Mouse (Mus musculus) midbrain, embryonic 13.5 days (tissue): Measurements from ENCODE around the gene Slc29a3. TPM values are rescaled to one million over a fixed set of nuclear protein-coding genes. Genes with fewer than 3 reads are reported as not detected.
A peak's percentile ranks its signal among the peaks of the same experiment; 100 is the strongest.

Source experiments
- ATAC-seq: fragments of 200-750 bp; cut with Nextera tagmentation; 2 replicates; pipeline ENCODE4 v1.8.0; 2017; ENCODE audit warnings: mild to moderate bottlenecking, moderate TSS enrichment, moderate library complexity
- H3K27ac ChIP-seq: fragments of 300-500 bp; sonication (generic); 2 replicates; pipeline ENCODE4 v1.5.1; 2015; ENCODE audit warnings: inconsistent platforms, mild to moderate bottlenecking, moderate library complexity
- H3K27me3 ChIP-seq: fragments of 300-500 bp; sonication (generic); 2 replicates; pipeline ENCODE4 v1.6.1; 2015; ENCODE audit warnings: mild to moderate bottlenecking, inconsistent platforms
- H3K36me3 ChIP-seq: fragments of 300-500 bp; sonication (generic); 2 replicates; pipeline ENCODE4 v1.6.1; 2015; ENCODE audit warnings: mild to moderate bottlenecking, inconsistent platforms
- H3K4me1 ChIP-seq: fragments of 300-500 bp; sonication (generic); replicated peaks from 2 replicates; pipeline ENCODE4 v1.6.1; 2015; ENCODE audit warnings: inconsistent platforms
- H3K4me2 ChIP-seq: fragments of 300-500 bp; sonication (generic); replicated peaks from 2 replicates; pipeline ENCODE4 v1.6.1; 2015; ENCODE audit warnings: moderate library complexity, mild to moderate bottlenecking, inconsistent platforms
- H3K4me3 ChIP-seq: fragments of 300-500 bp; sonication (generic); replicated peaks from 2 replicates; pipeline ENCODE4 v1.5.1; 2015; ENCODE audit warnings: mild to moderate bottlenecking, inconsistent platforms
- H3K9ac ChIP-seq: fragments of 300-500 bp; sonication (generic); replicated peaks from 2 replicates; pipeline ENCODE4 v1.6.1; 2015; ENCODE audit warnings: mild to moderate bottlenecking, inconsistent platforms
- H3K9me3 ChIP-seq: fragments of 300-500 bp; sonication (generic); 2 replicates; pipeline ENCODE4 v1.6.1; 2016; ENCODE audit warnings: mild to moderate bottlenecking, inconsistent platforms
- WGBS: fragments of 180-500 bp; shearing (Covaris S2); methylation state at CpG from one replicate; pipeline ENCODE4 v1.1.7; 2015; 5-methylcytosine and 5-hydroxymethylcytosine counted together
- polyA plus RNA-seq: library from polyadenylated mRNA; unstranded; fragments of >200 nt; fragmentation: Nextera tagmentation; extraction: Ambion mirVana; gene quantifications from 2 replicates; pipeline ENCODE4 v1.2.1, GENCODE M21; 2015

Gene Slc29a3
- polyA plus RNA-seq, 1 experiment from 2014 or later = 10.3 TPM

GRCm38 (mm10) chr10:60792365-60792764, 39.8 kb upstream of the Slc29a3 start:
- Histone ChIP-seq H3K36me3 (no peaks in the 10 kb centered on the region), H3K4me2 (no peak overlapping the region), H3K4me1 (peaks cover 23% of the 10 kb centered on the region), H3K27ac (no peak overlapping the region), H3K9me3 (no peaks in the 10 kb centered on the region), H3K27me3 (peaks cover 9% of the 10 kb centered on the region; the same call in 1 of the 2 replicates), H3K9ac (no peak overlapping the region), H3K4me3 (no peak overlapping the region)
- 66% methylated on average over 10 of the region's 10 CpGs for WGBS
- ATAC-seq = no peak

DNA sequence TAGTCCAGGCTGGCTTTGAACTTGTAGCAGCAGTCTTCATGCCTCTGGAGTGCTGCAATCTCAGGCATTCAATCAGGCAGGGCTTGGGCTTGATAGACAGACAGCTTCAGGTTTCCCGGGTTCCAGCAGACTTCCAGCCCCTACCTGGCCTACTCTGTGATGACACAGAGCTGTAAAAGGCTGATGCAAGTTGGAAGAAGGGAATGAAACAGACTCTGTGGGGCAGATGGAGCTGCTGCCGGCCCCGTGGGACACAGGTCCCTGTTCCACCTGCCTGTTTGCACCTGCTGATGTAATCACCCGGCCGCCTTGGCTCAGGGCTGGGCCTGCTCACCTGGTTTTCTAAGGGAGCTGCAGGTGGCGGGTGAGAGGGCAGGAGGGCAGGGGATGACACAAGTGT, 38.3 kb upstream of the Slc29a3 start:
- H3K4me2 ChIP-seq = no peak overlapping the region
- H3K9ac ChIP-seq = no peak overlapping the region
- peaks cover 9% of the 10 kb centered on the region; the same call in 1 of the 2 replicates for H3K27me3 ChIP-seq
- H3K9me3 ChIP-seq = no peaks in the 10 kb centered on the region
- H3K4me3 ChIP-seq = no peak overlapping the region
- ATAC-seq = no peak
- 84% methylated on average over 6 of the region's 6 CpGs for WGBS
- H3K27ac ChIP-seq = no peak overlapping the region
- no peaks in the 10 kb centered on the region for H3K36me3 ChIP-seq
- peaks cover 25% of the 10 kb centered on the region for H3K4me1 ChIP-seq

DNA sequence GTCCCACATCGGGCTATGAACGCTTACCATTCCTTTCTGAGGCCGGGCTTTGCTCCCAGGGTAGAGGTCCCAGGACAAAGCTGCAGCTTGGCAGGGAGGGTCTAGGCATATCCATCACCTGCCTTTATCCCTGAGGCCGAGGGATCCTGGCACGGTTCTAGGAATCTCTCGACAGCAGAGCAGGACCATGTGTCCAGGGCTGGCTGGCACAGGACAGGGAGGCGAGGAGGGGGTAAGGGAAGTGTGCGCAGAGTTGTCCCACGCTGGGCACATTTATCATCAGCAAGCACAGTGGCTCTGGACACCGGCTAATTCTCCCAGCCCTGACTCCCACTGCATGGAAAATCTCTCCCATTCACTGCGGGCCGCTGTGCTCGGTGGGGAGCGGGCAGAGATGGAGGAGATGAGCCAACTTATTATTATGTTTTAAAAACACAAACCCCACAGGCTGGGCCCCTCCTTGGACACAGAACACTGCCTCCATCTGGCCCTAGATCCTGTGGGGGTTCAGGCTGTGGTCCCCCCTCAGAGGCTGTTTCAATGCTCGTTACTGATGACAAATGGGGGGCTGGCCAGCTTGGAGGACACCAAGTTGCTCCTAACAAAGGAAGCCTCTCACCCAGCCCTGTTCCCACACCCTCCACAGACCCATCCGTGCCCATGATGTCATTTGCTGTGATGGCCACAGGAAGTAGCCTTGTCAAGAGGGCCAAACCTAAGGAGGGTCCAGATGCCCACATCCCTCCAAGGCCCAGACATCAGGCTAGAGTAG, 34.9 kb upstream of the Slc29a3 start:
- WGBS = 83% methylated on average over 16 of the region's 16 CpGs
- no peak overlapping the region for H3K4me3 ChIP-seq
- no peaks in the 10 kb centered on the region for H3K9me3 ChIP-seq
- no peak for ATAC-seq
- H3K4me1 ChIP-seq = peaks cover 13% of the 10 kb centered on the region
- no peaks in the 10 kb centered on the region for H3K36me3 ChIP-seq
- no peak overlapping the region for H3K4me2 ChIP-seq
- H3K27ac ChIP-seq = no peak overlapping the region
- H3K9ac ChIP-seq = no peak overlapping the region
- H3K27me3 ChIP-seq = peaks cover 6% of the 10 kb centered on the region; the same call in 1 of the 2 replicates

DNA sequence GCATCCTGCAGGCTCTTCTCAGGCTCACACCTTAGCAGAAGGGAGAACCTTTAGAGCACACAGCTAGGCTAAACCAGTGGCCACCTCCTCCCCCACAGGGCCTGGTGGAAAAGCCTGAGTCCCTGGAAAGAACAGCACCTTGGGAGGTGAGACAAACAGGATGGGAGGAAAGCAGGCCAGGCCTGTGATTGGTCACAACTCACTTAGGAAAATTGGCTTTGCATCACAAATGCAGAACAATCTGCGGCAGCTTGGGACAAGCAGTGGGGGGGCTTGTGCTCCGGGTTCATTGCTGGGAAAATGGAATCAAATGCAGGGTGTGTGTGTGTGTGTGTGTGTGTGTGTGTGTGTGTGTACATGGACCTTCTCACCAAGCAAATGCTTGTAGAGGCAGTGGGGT, 31.0 kb upstream of the Slc29a3 start:
- ATAC-seq = no peak
- no peaks in the 10 kb centered on the region for H3K9me3 ChIP-seq
- H3K4me1 ChIP-seq = peaks cover 19% of the 10 kb centered on the region
- H3K36me3 ChIP-seq = no peaks in the 10 kb centered on the region
- peaks cover 16% of the 10 kb centered on the region for H3K27me3 ChIP-seq
- H3K4me3 ChIP-seq = no peak overlapping the region
- no peak overlapping the region for H3K4me2 ChIP-seq
- H3K27ac ChIP-seq = no peak overlapping the region
- WGBS = 29% methylated on average over 2 of the region's 2 CpGs
- H3K9ac ChIP-seq = no peak overlapping the region; the same call in 1 of the 2 replicates

- peaks cover 16% of the 10 kb centered on the region for H3K27me3 ChIP-seq
- peak; percentile 62 for ATAC-seq
Measured at GRCm38 (mm10) chr10:60779628-60780027, 27.0 kb upstream of the Slc29a3 start.

DNA sequence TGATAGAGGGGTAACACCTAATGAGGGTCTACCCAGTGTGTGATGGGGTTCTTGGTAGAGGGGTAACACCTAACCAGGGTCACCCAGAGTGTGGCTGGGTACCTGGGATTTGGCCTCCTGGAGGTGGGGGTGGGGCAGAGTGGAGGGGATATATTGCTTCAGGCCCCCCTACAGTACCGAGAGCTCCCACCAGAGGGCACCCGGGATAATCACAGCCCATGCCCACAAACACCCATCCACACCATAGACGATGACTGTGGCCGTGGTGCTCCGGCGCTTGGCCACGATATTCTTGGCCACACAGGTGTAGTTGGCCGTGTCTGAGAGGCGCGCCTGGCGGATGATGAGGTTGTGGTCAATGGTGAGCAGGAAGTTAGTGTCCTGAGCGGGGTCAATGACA, 25.9 kb upstream of the Slc29a3 start:
- no peaks in the 10 kb centered on the region; the same call in 1 of the 2 replicates for H3K36me3 ChIP-seq
- H3K4me2 ChIP-seq = no peak overlapping the region
- 71% methylated on average over 12 of the region's 12 CpGs for WGBS
- peaks cover 16% of the 10 kb centered on the region for H3K27me3 ChIP-seq
- H3K27ac ChIP-seq = no peak overlapping the region
- no peak overlapping the region for H3K9ac ChIP-seq
- peaks cover 10% of the 10 kb centered on the region for H3K4me1 ChIP-seq
- no peak overlapping the region for H3K4me3 ChIP-seq
- no peaks in the 10 kb centered on the region for H3K9me3 ChIP-seq
- ATAC-seq = peak; percentile 57

More at GRCm38 (mm10) chr10:60779628-60780027, 27.0 kb upstream of the Slc29a3 start:
- H3K4me1 ChIP-seq = peaks cover 12% of the 10 kb centered on the region
- no peak overlapping the region for H3K4me3 ChIP-seq
- 18% methylated on average over 9 of the region's 9 CpGs for WGBS
- no peaks in the 10 kb centered on the region for H3K9me3 ChIP-seq
- no peaks in the 10 kb centered on the region; the same call in 1 of the 2 replicates for H3K36me3 ChIP-seq
- no peak overlapping the region for H3K27ac ChIP-seq
- no peak overlapping the region for H3K9ac ChIP-seq
- peak overlapping the region; percentile 38 for H3K4me2 ChIP-seq

GRCm38 (mm10) chr10:60775473-60775872, 22.9 kb upstream of the Slc29a3 start:
- Histone ChIP-seq H3K4me2 (no peak overlapping the region), H3K27me3 (peaks cover 4% of the 10 kb centered on the region; the same call in 1 of the 2 replicates)
- 75% methylated on average over 6 of the region's 6 CpGs for WGBS

GRCm38 (mm10) chr10:60774616-60775015, 22.0 kb upstream of the Slc29a3 start:
- Histone ChIP-seq H3K9ac (no peak overlapping the region), H3K36me3 (no peaks in the 10 kb centered on the region; the same call in 1 of the 2 replicates), H3K27me3 (no peaks in the 10 kb centered on the region), H3K27ac (no peak overlapping the region), H3K4me2 (no peak overlapping the region), H3K4me1 (no peaks in the 10 kb centered on the region), H3K4me3 (no peak overlapping the region), H3K9me3 (no peaks in the 10 kb centered on the region)
- no peak for ATAC-seq
- 93% methylated on average over 13 of the region's 13 CpGs for WGBS

More at GRCm38 (mm10) chr10:60775473-60775872, 22.9 kb upstream of the Slc29a3 start:
- Histone ChIP-seq H3K36me3 (no peaks in the 10 kb centered on the region; the same call in 1 of the 2 replicates), H3K4me3 (no peak overlapping the region), H3K9me3 (no peaks in the 10 kb centered on the region), H3K27ac (no peak overlapping the region), H3K4me1 (peaks cover 7% of the 10 kb centered on the region), H3K9ac (no peak overlapping the region)
- ATAC-seq = no peak

- ATAC-seq = no peak
- H3K9me3 ChIP-seq = no peaks in the 10 kb centered on the region
- peaks cover 6% of the 10 kb centered on the region for H3K36me3 ChIP-seq
- no peak overlapping the region for H3K4me3 ChIP-seq
- H3K27me3 ChIP-seq = no peaks in the 10 kb centered on the region
- H3K27ac ChIP-seq = no peak overlapping the region
- WGBS = 77% methylated on average over 4 of the region's 4 CpGs
- H3K4me1 ChIP-seq = no peaks in the 10 kb centered on the region
- H3K9ac ChIP-seq = no peak overlapping the region
- no peak overlapping the region for H3K4me2 ChIP-seq
Measured at GRCm38 (mm10) chr10:60770855-60771254, 18.3 kb upstream of the Slc29a3 start.

DNA sequence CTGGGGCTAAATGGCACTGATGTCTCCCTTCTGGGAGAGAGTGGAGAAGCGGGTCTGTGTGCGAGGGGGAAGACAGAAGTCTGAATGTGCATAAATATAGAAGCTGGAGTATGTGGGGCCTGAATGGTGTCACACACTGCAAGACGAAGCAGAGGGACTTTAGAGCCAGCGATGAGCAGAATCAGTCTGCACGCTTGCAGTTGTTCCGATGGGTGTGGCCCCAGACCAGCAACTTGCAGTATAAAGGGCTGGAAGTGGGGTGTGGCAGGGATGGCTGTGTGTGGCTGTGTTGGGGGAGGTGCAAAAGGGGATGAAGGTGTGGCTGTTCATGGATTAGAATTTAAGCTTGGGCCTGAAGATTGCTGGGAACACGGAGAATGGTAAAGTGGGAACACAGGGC, 16.0 kb upstream of the Slc29a3 start:
- no peak for ATAC-seq
- 87% methylated on average over 7 of the region's 7 CpGs for WGBS
- Histone ChIP-seq H3K4me2 (no peak overlapping the region), H3K27me3 (no peaks in the 10 kb centered on the region), H3K36me3 (peaks cover 6% of the 10 kb centered on the region; the same call in 1 of the 2 replicates), H3K9ac (no peak overlapping the region), H3K4me3 (no peak overlapping the region), H3K9me3 (no peaks in the 10 kb centered on the region), H3K27ac (no peak overlapping the region), H3K4me1 (no peaks in the 10 kb centered on the region)

- Histone ChIP-seq H3K4me2 (no peak overlapping the region), H3K4me3 (no peak overlapping the region), H3K27me3 (no peaks in the 10 kb centered on the region), H3K27ac (no peak overlapping the region), H3K36me3 (peaks cover 6% of the 10 kb centered on the region; the same call in 1 of the 2 replicates), H3K4me1 (no peaks in the 10 kb centered on the region), H3K9ac (no peak overlapping the region), H3K9me3 (no peaks in the 10 kb centered on the region)
- ATAC-seq = no peak
- WGBS = 90% methylated on average over 7 of the region's 7 CpGs
Measured at GRCm38 (mm10) chr10:60767400-60767799, 14.8 kb upstream of the Slc29a3 start.

GRCm38 (mm10) chr10:60762126-60762525, 9.5 kb upstream of the Slc29a3 start:
- no peaks in the 10 kb centered on the region for H3K4me1 ChIP-seq
- peaks cover 6% of the 10 kb centered on the region; the same call in 1 of the 2 replicates for H3K36me3 ChIP-seq
- WGBS = 88% methylated on average over 1 of the region's 1 CpGs
- no peak for ATAC-seq
- no peak overlapping the region for H3K9ac ChIP-seq
- H3K4me3 ChIP-seq = no peak overlapping the region
- H3K4me2 ChIP-seq = no peak overlapping the region
- no peak overlapping the region for H3K27ac ChIP-seq
- 0 out of 2 replicates have a peak, but pooled peaks cover 6% of the 10 kb centered on the region for H3K27me3 ChIP-seq
- H3K9me3 ChIP-seq = no peaks in the 10 kb centered on the region
